Mouse (Mus musculus): ENCODE results near the gene Dab1.

Gene Dab1

GRCm38 (mm10) chr4:104218765-104219164 is 599.6 kb downstream of the Dab1 start:
- DNase-seq (ENCODE audit: inconsistent age in 2 of 2, low spot score in 1 of 2) = no peak

GRCm38 (mm10) chr4:104220099-104220498 is 600.9 kb downstream of the Dab1 start:
- DNase-seq (ENCODE audit: inconsistent age in 2 of 2, low spot score in 1 of 2) = no peak

GRCm38 (mm10) chr4:104229296-104229695 is 610.1 kb downstream of the Dab1 start:
- DNase-seq (ENCODE audit: inconsistent age in 2 of 2, low spot score in 1 of 2) = no peak

GRCm38 (mm10) chr4:104246506-104246905 is 627.3 kb downstream of the Dab1 start:
- DNase-seq (ENCODE audit: inconsistent age in 2 of 2, low spot score in 1 of 2) = peak; percentile 75 to 81

- DNase-seq (ENCODE audit: inconsistent age in 2 of 2, low spot score in 1 of 2) = no peak
Measured at GRCm38 (mm10) chr4:104249462-104249861, 630.3 kb downstream of the Dab1 start.

- no peak for DNase-seq (ENCODE audit: inconsistent age in 2 of 2, low spot score in 1 of 2)
Measured at GRCm38 (mm10) chr4:104257776-104258175, 638.6 kb downstream of the Dab1 start.

GRCm38 (mm10) chr4:104269422-104270172 is 650.4 kb downstream of the Dab1 start:
- no peak for DNase-seq (ENCODE audit: inconsistent age in 2 of 2, low spot score in 1 of 2)

GRCm38 (mm10) chr4:104270173-104270557 is 651.0 kb downstream of the Dab1 start:
- DNase-seq (ENCODE audit: inconsistent age in 2 of 2, low spot score in 1 of 2) = no peak

GRCm38 (mm10) chr4:104275260-104275659 is 656.1 kb downstream of the Dab1 start:
- no peak for DNase-seq (ENCODE audit: inconsistent age in 2 of 2, low spot score in 1 of 2)

- no peak for DNase-seq (ENCODE audit: inconsistent age in 2 of 2, low spot score in 1 of 2)
Measured at GRCm38 (mm10) chr4:104276916-104277315, 657.8 kb downstream of the Dab1 start.

- no peak for DNase-seq (ENCODE audit: inconsistent age in 2 of 2, low spot score in 1 of 2)
Measured at GRCm38 (mm10) chr4:104281518-104281917, 662.4 kb downstream of the Dab1 start.

- no peak for DNase-seq (ENCODE audit: inconsistent age in 2 of 2, low spot score in 1 of 2)
Measured at GRCm38 (mm10) chr4:104283906-104284305, 664.7 kb downstream of the Dab1 start.

GRCm38 (mm10) chr4:104288401-104288800 is 669.2 kb downstream of the Dab1 start:
- no peak for DNase-seq (ENCODE audit: inconsistent age in 2 of 2, low spot score in 1 of 2)

GRCm38 (mm10) chr4:104301764-104302163 is 682.6 kb downstream of the Dab1 start:
- DNase-seq (ENCODE audit: inconsistent age in 2 of 2, low spot score in 1 of 2) = no peak

- DNase-seq (ENCODE audit: inconsistent age in 2 of 2, low spot score in 1 of 2) = no peak
Measured at GRCm38 (mm10) chr4:104302996-104303652, 684.0 kb downstream of the Dab1 start.

GRCm38 (mm10) chr4:104307781-104308180 is 688.6 kb downstream of the Dab1 start:
- no peak for DNase-seq (ENCODE audit: inconsistent age in 2 of 2, low spot score in 1 of 2)

GRCm38 (mm10) chr4:104326221-104326620 is 707.1 kb downstream of the Dab1 start:
- no peak for DNase-seq (ENCODE audit: inconsistent age in 2 of 2, low spot score in 1 of 2)

- DNase-seq (ENCODE audit: inconsistent age in 2 of 2, low spot score in 1 of 2) = no peak
Measured at GRCm38 (mm10) chr4:104331896-104332295, 712.7 kb downstream of the Dab1 start.

GRCm38 (mm10) chr4:104332399-104332798 is 713.2 kb downstream of the Dab1 start:
- no peak for DNase-seq (ENCODE audit: inconsistent age in 2 of 2, low spot score in 1 of 2)

- DNase-seq (ENCODE audit: inconsistent age in 2 of 2, low spot score in 1 of 2) = no peak
Measured at GRCm38 (mm10) chr4:104337279-104337678, 718.1 kb downstream of the Dab1 start.

GRCm38 (mm10) chr4:104338382-104338781 is 719.2 kb downstream of the Dab1 start:
- DNase-seq (ENCODE audit: inconsistent age in 2 of 2, low spot score in 1 of 2) = no peak

GRCm38 (mm10) chr4:104361345-104361744 is 742.2 kb downstream of the Dab1 start:
- DNase-seq (ENCODE audit: inconsistent age in 2 of 2, low spot score in 1 of 2) = no peak

GRCm38 (mm10) chr4:104366491-104366890 is 747.3 kb downstream of the Dab1 start:
- no peak for DNase-seq (ENCODE audit: inconsistent age in 2 of 2, low spot score in 1 of 2)

Data from adrenal gland, adult (tissue).